Mouse (Mus musculus): ENCODE results near the gene Gm5447. TPM values are rescaled to one million over a fixed set of nuclear protein-coding genes. Genes with fewer than 3 reads are reported as not detected.

The Gm5447 gene
- total RNA-seq (2023) = not detected

GRCm38 (mm10) chr13:30973501-30974246 is at the start of gene Gm5447, which contains the start of gene Exoc2:
Gene Gm5447, plus strand, starts transcription at chr13:30974204.
Gene Exoc2, minus strand, starts transcription at chr13:30974093.

DNA sequence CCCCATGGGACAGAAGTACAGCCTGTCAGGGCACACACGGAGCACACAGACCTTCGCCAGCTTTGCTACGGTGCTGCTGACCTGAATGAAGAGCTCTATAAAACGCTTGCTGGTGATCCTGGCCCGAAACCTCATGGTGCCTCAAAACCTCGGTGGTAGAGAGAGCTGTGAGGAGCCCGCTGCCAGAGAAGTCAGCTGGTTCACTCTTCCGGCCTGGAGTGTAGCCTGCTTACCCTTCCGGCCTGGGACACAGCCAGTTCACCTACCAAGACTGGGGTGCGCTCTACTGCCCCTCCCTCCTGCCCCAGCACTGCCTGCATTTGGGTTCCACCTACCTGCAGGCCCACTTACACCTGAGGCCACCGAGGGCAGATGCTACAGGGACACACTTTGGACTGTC is 26.5 kb upstream of the Gm5447 start, which contains the start of gene Hus1b:
Hus1b (minus strand) TSS at position 220 of the 400 bp plus-strand sequence.

Other genes starting within 250 kb of the Gm5447 start
- gene Irf4, start 225.0 kb upstream of the Gm5447 start, total RNA-seq (2023) = 59.7 TPM
- 5.7 TPM for gene Hus1b, start 26.4 kb upstream of the Gm5447 start, total RNA-seq (2023)
- gene Exoc2, start 111 bp upstream of the Gm5447 start, total RNA-seq (2023) = 71.4 TPM

Data from CD4-positive naive resting alpha-beta T cell, adult 76 days (primary cell).